Mouse (Mus musculus): Measurements from ENCODE around the gene Bcl10. TPM values are rescaled to one million over a fixed set of nuclear protein-coding genes. Genes with fewer than 3 reads are reported as not detected.

Gene Bcl10
- polyA plus RNA-seq, 1 experiment from 2014 or later, result 36.0 TPM

DNA sequence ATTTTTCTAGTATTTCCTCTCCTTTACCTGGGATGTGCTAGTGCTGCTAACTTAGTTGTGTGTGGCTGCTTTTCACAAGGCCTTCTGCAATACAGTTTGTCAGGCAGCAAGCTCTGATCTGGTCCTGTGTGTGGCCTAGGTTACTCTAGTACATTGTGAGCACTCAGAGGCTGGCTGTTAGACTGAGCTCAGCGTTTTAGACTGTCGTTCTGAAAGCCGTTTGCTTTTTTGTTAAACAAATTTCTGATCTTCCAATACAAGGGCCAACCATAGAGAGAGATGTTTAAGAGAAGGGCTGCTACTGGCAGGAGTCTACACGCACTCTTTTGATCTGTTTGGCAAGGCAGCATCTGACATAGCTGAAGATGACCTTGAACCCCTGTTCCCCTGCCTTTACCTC is 17.4 kb downstream of the Bcl10 start:
- no peaks in the 10 kb centered on the region for H3K27me3 ChIP-seq
- 0 out of 2 replicates have a peak overlapping the region, but pooled peaks have one; percentile 85 for H3K4me2 ChIP-seq (replicated peaks)
- H3K9ac ChIP-seq (replicated peaks), result 0 out of 2 replicates have a peak overlapping the region, but pooled peaks have one; percentile 40
- no peak overlapping the region for H3K4me3 ChIP-seq (replicated peaks)
- H3K4me1 ChIP-seq (replicated peaks), result peaks cover 39% of the 10 kb centered on the region
- H3K36me3 ChIP-seq, result peaks cover 39% of the 10 kb centered on the region
- no peaks in the 10 kb centered on the region for H3K9me3 ChIP-seq
- no peak overlapping the region for H3K27ac ChIP-seq
- ATAC-seq, result no peak
- 85% methylated on average over 4 of the region's 4 CpGs for WGBS

DNA sequence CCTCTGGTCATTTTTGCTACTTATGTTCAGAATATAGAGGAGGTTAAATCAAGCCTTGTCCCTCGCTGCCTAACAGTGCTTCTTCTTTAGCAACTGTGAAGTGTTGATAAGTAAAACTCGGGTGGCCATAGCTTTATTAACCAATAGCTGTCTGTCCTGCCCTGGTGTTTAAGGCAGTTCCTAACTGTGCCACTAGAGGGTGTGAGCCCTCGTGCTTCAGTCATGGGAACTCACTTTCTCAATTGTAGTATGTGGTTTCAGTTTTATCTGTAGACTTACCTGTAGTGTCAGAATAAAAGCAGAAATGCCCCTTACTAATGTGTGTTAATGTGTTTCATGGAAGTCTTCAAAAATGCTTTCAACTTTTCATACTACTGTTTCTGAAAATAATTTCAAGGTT is 19.4 kb downstream of the Bcl10 start:
- Histone ChIP-seq H3K9me3 (no peaks in the 10 kb centered on the region), H3K4me2 (replicated peaks) (no peak overlapping the region), H3K27me3 (no peaks in the 10 kb centered on the region), H3K36me3 (peaks cover 49% of the 10 kb centered on the region), H3K27ac (no peak overlapping the region), H3K9ac (replicated peaks) (no peak overlapping the region), H3K4me1 (replicated peaks) (peaks cover 39% of the 10 kb centered on the region), H3K4me3 (replicated peaks) (no peak overlapping the region)
- 17% methylated on average over 3 of the region's 3 CpGs for WGBS
- no peak for ATAC-seq

DNA sequence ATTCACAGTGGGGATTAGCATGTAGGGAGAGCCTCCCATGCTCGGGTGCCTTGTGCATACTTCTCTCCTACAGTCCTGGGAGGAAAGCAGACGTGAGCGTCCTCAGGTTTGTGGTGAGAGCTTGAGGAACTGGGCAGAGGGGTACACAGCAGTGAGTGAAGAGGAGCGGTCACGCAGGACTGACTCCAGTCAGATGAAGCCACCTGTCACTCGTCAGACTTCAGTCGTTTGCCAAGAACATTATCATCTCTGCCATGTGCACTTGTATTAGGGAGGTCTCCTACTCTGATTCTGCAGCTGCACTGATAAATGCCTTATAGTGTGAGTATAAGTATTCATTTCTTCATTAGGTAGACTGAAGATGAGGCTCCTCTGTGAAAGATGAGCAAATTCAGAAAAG is 21.7 kb downstream of the Bcl10 start:
- Histone ChIP-seq H3K9me3 (no peaks in the 10 kb centered on the region), H3K4me3 (replicated peaks) (no peak overlapping the region), H3K9ac (replicated peaks) (no peak overlapping the region), H3K27me3 (peaks cover under 1% of the 10 kb centered on the region; the same call in 1 of the 2 replicates), H3K4me2 (replicated peaks) (no peak overlapping the region), H3K27ac (no peak overlapping the region), H3K36me3 (peaks cover 47% of the 10 kb centered on the region), H3K4me1 (replicated peaks) (peaks cover 29% of the 10 kb centered on the region)
- no peak for ATAC-seq
- 84% methylated on average over 7 of the region's 7 CpGs for WGBS

DNA sequence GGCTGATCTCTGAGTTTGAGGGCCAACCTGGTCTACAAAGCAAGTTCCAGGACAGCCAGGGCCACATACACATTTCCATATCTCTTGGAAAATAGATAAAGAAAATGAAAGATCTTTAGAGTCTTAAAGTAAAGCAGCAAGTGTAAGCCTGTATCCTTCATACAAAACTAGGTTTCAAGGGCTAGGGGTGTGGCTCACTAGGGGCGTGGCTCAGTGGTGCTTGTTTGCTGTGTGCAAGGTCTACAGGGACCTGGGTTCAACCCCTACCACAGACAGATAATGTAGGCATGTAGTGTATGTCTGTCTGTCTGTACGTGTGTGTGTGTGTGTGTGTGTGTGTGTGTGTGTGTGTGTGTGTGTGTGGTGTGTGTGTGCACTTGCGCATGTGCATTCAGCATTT is 23.3 kb downstream of the Bcl10 start:
- Histone ChIP-seq H3K4me3 (replicated peaks) (no peak overlapping the region), H3K27ac (no peak overlapping the region), H3K36me3 (peaks cover 40% of the 10 kb centered on the region), H3K9ac (replicated peaks) (no peak overlapping the region), H3K27me3 (peaks cover 4% of the 10 kb centered on the region; the same call in 1 of the 2 replicates), H3K4me2 (replicated peaks) (no peak overlapping the region), H3K9me3 (no peaks in the 10 kb centered on the region), H3K4me1 (replicated peaks) (peaks cover 27% of the 10 kb centered on the region)
- WGBS, result 86% methylated on average over 3 of the region's 3 CpGs
- ATAC-seq, result no peak

DNA sequence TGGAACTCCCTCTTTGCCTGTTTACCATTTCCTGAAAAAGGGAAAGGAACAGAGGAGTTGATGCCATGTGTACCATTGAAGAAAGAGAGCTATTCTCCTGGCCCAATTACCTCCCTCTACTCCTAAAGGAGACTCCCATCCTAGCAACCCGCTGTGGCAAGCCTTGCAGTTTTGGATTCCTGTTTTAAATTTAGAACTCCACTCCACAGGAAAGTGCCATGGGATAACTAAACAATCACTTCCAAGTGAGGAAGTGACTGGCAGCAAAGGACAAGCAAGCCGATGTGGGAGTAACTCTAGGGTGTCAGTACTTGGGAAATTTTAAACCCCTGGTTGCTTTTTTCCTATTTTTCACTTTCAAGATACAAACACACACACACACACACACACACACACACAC is 24.1 kb downstream of the Bcl10 start:
- H3K4me1 ChIP-seq (replicated peaks), result peaks cover 20% of the 10 kb centered on the region
- peaks cover 33% of the 10 kb centered on the region for H3K36me3 ChIP-seq
- H3K9me3 ChIP-seq, result no peaks in the 10 kb centered on the region
- H3K27me3 ChIP-seq, result peaks cover 4% of the 10 kb centered on the region; the same call in 1 of the 2 replicates
- ATAC-seq, result no peak
- H3K4me2 ChIP-seq (replicated peaks), result no peak overlapping the region
- no peak overlapping the region for H3K9ac ChIP-seq (replicated peaks)
- H3K4me3 ChIP-seq (replicated peaks), result no peak overlapping the region
- 78% methylated on average over 2 of the region's 2 CpGs for WGBS
- H3K27ac ChIP-seq, result no peak overlapping the region

DNA sequence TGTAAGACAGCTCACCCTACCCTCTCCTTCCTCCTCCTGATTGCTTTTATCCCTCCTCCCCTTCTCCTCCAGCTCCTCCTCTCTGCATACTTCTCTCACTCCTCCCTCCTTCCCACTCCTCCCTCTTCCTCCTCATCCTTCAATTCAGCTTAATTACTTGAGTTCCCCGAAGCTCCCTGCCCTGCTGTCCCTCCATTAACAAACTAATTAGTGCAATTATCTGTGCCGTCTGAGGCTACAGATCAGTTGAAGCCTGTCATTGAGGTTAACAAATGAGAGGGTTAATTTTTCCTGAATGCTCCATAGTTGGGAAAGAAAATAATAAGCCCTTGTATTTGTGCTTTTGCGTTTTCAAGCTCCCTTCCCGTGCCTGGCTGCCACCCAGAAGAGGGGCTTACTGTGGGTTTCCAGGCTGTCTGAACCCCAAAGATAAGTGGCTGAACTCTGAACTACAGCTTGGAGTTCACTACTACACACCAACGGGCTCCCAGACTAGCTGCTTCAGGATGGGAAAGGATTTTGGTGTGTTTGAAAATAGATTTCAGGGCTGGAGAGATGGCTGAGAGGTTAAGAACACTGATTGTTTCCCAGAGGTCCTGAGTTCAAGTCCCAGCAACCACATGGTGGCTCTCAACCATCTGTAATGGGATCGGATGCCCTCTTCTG is 25.1 kb downstream of the Bcl10 start:
- 48% methylated on average over 6 of the region's 6 CpGs for WGBS
- peaks cover 30% of the 10 kb centered on the region for H3K36me3 ChIP-seq
- H3K9me3 ChIP-seq, result no peaks in the 10 kb centered on the region
- H3K27ac ChIP-seq, result no peak overlapping the region
- no peak overlapping the region for H3K4me3 ChIP-seq (replicated peaks)
- H3K4me2 ChIP-seq (replicated peaks), result no peak overlapping the region
- H3K9ac ChIP-seq (replicated peaks), result no peak overlapping the region
- no peak for ATAC-seq
- peaks cover 4% of the 10 kb centered on the region; the same call in 1 of the 2 replicates for H3K27me3 ChIP-seq
- peaks cover 12% of the 10 kb centered on the region for H3K4me1 ChIP-seq (replicated peaks)

DNA sequence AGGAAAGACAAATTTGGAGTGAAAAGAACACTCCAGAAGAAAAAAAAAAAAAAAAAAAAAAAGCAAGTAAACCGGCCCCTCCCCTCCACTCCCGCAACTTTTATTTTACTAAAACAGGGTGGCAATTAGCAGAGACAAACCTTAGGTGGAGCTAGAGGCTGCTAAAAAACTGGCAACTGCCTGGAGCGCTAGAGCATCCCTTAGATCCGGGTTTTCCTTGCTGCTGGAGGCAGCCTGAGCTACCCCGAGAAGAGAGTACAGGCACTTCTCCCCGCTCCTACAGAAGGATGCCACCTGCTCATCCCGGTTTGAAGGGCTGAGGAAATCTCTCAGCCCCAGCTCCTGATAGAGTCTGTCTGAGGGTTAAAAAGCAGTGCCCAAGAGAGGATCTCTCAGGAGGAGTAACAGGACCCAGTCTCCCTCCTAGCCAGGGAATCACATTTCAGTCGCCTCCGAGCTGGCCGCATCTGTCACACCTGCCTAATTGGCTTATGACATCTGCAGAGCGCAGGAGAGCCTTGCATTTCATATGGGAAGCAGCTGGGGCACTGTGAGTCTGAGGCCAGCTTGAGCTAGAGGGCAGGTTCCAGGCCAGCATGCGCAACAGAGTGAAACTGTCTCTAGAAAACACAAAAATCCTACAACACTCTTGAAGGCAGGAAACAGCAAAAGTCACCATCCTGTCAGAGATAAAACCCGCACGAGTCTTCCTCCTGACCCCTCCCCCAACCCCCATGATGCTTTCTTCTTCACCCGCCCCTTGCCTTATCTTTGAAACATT is 27.6 kb downstream of the Bcl10 start:
- ATAC-seq, result peak; percentile 89

DNA sequence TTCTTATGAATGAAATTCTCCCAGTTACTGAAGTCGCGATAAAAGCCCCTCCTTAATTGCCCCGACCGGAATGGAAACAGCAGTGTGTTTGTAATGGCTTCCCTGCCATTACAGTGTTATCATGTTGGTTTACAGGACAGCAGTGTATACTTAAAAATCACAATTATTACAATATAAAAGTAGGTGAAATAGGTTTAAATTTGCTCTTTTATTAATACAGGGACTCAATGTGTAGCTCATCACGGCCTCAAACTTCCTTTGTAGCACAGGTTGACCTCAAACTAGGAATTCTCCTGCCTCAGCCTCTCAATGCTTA is 28.2 kb downstream of the Bcl10 start:
- Histone ChIP-seq H3K27me3 (peaks cover 4% of the 10 kb centered on the region; the same call in 1 of the 2 replicates), H3K4me1 (replicated peaks) (peaks cover 10% of the 10 kb centered on the region), H3K9me3 (no peaks in the 10 kb centered on the region), H3K4me2 (replicated peaks) (no peak overlapping the region), H3K27ac (no peak overlapping the region), H3K36me3 (0 out of 2 replicates have a peak, but pooled peaks cover 3% of the 10 kb centered on the region), H3K4me3 (replicated peaks) (no peak overlapping the region), H3K9ac (replicated peaks) (no peak overlapping the region)
- WGBS, result 51% methylated on average over 5 of the region's 5 CpGs
- no peak for ATAC-seq

More for the DNA sequence above, 27.6 kb downstream of the Bcl10 start:
- 8% methylated on average over 15 of the region's 15 CpGs for WGBS
- Histone ChIP-seq H3K9ac (replicated peaks) (peak overlapping the region; percentile 42; the same call in 1 of the 2 replicates), H3K4me3 (replicated peaks) (0 out of 2 replicates have a peak overlapping the region, but pooled peaks have one; percentile 16), H3K27ac (0 out of 2 replicates have a peak overlapping the region, but pooled peaks have one; percentile 12), H3K4me1 (replicated peaks) (peaks cover 10% of the 10 kb centered on the region), H3K27me3 (peaks cover 4% of the 10 kb centered on the region; the same call in 1 of the 2 replicates), H3K36me3 (peaks cover 7% of the 10 kb centered on the region), H3K9me3 (no peaks in the 10 kb centered on the region), H3K4me2 (replicated peaks) (peak overlapping the region; percentile 38)

DNA sequence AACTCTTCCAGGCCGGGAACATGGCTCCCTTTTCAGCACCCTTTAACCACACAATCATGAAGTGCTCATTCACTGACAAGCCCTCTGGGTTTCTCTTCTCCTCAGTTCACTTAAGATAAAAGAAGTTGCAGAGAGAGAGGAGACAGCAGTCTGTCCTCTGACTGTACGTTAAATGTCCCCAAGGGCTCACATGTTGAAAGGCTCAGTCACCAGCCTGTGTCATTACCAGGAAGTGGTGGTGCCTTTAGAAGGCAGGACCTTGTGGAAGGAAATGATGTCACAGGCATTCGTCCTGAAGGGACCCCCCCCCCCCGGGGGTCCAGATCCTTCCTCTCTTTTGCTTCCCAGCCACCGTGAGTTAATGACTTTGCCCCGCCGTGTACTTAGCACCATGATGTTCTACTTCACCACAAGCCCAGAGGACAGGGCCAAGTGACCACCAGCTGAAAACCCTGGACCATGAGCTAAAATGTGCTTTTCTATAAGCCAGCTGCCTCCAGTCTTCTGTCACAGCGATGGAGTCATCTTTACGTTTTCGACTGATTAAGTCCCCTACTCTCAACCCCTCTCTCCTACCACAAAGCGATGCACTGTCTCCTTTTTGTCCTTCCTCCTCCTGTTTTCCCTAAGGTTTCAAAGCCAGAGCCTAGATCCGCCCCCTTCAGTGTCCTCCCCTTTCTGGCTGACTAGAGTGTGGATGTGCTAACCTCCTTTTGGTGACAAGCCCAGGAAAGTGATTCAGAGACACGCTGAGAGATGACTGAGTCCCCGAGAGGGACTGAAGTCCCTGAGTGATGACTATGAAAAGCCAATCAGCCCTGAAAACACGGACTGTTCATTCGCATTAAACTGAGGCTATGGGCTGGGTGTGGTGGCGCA is 28.9 kb downstream of the Bcl10 start:
- Histone ChIP-seq H3K4me1 (replicated peaks) (peaks cover 10% of the 10 kb centered on the region), H3K9ac (replicated peaks) (no peak overlapping the region), H3K4me3 (replicated peaks) (no peak overlapping the region), H3K27me3 (peaks cover 4% of the 10 kb centered on the region; the same call in 1 of the 2 replicates), H3K4me2 (replicated peaks) (no peak overlapping the region), H3K36me3 (no peaks in the 10 kb centered on the region), H3K27ac (no peak overlapping the region), H3K9me3 (no peaks in the 10 kb centered on the region)
- 77% methylated on average over 17 of the region's 17 CpGs for WGBS
- no peak for ATAC-seq

DNA sequence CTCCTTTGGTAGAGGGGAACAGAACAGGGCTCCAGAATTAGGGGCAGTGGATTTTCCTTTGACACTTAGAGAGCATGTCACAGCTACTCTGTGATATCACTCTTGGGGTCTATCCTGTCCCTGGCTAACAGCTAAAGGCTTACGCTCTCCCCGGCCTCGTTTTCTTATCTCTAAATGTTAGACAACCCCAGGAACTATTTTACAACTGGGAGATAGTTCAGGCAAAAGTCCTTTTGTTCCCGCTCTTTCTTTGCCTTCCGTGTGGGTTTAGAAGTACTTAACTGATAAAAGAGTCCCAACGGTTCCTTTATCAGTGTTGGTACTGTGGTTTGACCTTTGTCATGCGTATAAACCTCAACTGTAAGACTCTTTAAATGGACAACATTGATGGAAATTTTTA is 30.3 kb downstream of the Bcl10 start:
- H3K9ac ChIP-seq (replicated peaks), result no peak overlapping the region
- no peak overlapping the region for H3K4me2 ChIP-seq (replicated peaks)
- peaks cover 4% of the 10 kb centered on the region; the same call in 1 of the 2 replicates for H3K27me3 ChIP-seq
- H3K4me1 ChIP-seq (replicated peaks), result peaks cover 10% of the 10 kb centered on the region
- no peak for ATAC-seq
- H3K4me3 ChIP-seq (replicated peaks), result no peak overlapping the region
- H3K36me3 ChIP-seq, result no peaks in the 10 kb centered on the region
- H3K9me3 ChIP-seq, result 0 out of 2 replicates have a peak, but pooled peaks cover 2% of the 10 kb centered on the region
- WGBS, result 90% methylated on average over 7 of the region's 7 CpGs
- no peak overlapping the region for H3K27ac ChIP-seq

DNA sequence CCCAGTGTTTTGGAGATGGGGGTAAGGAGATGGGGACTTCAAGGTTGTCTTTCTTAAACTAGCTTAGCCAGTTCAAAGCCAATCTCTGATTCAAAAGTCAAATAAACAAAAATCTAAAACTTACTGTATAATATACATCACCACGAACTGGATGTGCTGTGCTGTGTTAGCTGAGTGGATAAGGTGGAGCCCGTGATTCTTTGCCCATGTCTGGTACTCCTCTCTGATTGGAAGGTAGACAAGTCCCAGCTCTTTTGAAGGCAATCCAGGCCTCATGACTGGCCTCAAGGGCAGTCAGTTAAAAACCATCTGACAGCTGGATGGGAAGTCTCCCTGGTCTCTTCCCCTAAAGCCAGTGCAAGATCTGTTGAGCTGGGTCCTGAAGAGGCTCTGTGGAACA is 30.8 kb downstream of the Bcl10 start:
- no peak overlapping the region for H3K9ac ChIP-seq (replicated peaks)
- H3K27ac ChIP-seq, result no peak overlapping the region
- H3K4me2 ChIP-seq (replicated peaks), result no peak overlapping the region
- H3K4me3 ChIP-seq (replicated peaks), result no peak overlapping the region
- peaks cover 4% of the 10 kb centered on the region; the same call in 1 of the 2 replicates for H3K27me3 ChIP-seq
- peaks cover 10% of the 10 kb centered on the region for H3K4me1 ChIP-seq (replicated peaks)
- no peaks in the 10 kb centered on the region for H3K36me3 ChIP-seq
- H3K9me3 ChIP-seq, result 0 out of 2 replicates have a peak, but pooled peaks cover 2% of the 10 kb centered on the region
- ATAC-seq, result no peak
- WGBS, result 78% methylated on average over 2 of the region's 2 CpGs
